Mouse (Mus musculus) kidney, adult 18-20 months (tissue): ENCODE data around the gene Gm10944.

Experiments
- DNase-seq: peaks from one replicate; pipeline ENCODE4 v3.0.0; 2021

Gm10944 gene

DNA sequence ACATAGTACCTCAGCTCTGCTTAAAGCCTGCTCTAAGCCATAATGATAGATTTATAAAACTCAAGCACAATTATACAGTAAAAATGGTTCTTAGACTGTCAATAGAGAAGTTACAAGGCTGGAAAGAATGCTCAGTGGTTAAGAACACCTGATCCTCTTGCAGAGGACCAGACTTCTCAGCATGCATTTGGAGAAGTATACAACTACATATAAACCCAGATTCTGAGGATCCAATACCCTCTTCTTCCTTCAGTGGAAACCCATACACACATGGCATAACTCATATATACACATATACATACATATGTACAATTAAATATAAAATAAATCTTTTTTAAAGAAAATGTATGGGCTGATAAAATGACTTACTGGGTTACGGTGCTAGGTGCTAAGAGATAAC, at the start of gene Gm10944:
TSS of gene Gm10944 (plus strand) at position 301 of the 400 bp plus-strand sequence.
- DNase-seq, result no peak

DNA sequence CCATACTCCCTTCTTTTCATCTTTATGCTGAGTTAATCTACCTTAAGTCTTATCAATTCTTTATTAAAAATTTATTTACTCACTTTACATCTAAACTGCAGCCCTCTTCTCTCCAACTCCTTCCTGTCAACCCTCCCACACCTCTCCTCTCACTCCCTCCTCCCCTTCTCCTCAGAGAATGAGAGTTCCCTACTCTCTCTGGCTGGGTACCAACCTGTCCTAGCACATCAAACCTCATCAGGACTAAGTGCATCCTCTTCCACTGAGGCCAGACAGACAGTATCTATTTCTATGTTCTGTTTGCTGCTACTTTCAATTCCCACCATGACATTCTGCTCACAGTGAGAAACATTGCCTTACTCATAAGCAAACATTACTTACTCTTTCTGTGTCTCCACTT, 25.2 kb upstream of the Gm10944 start:
- DNase-seq, result no peak

DNA sequence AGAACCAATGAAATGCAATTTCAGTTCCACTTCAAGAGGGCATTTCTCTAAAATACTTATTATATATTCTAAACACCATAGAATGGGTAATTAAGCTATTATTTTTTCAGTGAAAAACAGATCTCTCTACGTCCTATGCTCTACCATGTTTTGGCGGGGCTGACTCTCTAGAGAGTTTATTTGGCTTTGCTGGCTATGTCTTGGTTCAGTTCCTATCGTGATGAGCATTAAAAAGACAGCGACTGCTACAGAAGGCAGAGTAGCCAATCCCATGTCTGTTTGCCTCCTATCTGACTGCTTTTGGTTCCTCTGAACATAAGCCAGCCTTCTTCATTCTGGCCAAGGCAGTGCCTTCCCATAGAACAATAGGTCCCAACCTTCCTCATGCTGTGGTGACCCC, 24.5 kb upstream of the Gm10944 start:
- DNase-seq, result no peak

DNA sequence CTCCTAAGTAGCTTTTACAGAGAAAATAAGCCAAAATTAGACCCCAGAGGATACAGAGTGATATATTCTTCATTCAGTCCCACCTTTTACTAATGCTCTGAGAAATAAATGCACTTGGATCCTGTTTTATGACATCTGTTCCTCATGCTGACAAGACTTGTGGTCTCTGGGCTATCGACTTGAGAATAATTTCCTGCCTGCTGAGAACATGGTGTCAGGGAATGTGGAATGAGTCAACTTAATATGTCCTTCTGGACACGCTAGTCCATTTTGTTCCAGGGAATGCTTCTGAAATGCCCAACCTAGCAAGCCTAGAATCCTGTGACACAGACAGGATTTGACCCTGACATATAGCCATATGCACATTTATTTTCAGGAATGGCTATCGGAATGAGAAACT, 22.0 kb upstream of the Gm10944 start:
- DNase-seq, result no peak

DNA sequence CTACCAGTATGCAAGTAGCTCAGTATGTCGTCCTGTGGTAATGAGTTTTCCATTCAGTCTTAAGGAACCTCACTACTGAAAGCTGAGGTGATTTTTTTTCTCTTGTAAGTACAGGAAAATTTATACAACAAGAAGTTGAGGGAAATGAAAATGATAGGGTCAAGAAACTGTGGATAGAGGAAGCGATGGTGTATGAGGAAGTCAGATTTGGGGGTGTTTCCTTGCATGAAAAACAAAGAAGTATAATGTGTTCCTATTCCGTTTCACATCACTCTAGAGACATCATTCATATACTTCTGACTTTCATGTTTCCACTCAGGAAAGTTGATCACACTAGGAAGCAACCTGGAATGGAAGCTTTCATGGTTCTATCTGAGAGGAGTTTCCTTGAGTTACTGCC, 21.2 kb upstream of the Gm10944 start:
- no peak for DNase-seq

DNA sequence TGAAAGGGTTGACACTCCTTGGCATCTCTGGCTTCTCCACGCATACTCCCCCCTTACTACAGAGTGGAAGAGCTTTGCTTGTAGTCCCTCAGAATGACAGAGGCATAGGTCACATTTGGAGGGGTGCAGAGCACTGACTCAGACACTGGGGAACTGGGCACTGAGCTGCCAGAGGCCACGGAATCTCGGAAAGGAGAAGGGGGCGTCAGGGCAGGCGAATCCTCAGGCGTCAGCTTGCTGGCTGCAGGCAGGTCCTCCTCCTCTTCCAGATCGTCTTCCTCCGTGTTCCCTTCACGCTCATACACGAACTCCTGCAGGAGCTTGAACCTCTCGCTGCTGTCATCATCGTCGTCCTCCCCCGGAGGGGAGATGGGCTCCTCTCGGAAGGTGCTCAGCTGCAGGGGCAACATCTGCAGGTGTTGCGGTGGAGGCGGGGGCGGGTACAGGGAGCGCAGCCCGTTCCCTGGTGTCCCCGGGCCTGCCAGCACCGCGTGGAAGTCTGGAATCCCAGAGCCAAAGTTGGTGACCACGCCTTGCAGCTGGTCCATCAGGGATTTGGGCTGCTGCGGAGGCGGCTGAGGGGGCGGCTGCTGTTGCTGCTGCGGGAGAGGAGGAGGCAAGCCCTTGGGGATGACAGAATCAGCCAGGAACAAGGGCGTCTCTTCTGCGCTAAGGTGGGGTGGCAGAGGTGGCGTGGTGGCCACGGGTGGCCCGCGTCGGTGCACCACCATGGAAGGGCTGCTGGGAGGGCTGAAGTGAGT, 7.9 kb downstream of the Gm10944 start:
- DNase-seq, result no peak

DNA sequence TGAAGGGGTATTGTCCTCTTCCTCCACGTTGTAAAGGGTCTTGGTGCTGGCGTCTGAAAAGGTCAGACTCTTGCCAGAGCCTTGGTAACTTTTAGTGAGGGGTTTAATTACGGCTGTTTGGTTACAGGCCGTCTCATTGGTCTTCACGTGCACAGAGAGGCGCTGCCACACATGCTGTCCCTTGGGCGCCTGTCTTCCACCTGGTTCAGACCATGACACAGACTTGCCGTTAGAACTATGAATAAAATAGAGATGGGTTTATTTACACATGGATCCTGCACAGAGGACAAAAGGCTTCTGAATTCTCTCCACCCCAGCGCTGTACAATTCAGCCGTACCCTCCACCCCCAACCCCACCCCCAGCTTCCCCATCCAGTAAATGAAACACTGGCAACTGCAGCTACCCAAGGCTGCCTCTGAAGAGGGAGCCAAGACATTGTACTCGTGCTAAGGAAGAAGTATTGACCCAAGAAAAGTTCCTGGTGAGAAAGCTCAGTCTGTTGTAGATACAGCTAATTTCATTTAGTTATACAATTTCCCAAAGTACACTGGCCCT, 8.6 kb downstream of the Gm10944 start:
- DNase-seq, result no peak

DNA sequence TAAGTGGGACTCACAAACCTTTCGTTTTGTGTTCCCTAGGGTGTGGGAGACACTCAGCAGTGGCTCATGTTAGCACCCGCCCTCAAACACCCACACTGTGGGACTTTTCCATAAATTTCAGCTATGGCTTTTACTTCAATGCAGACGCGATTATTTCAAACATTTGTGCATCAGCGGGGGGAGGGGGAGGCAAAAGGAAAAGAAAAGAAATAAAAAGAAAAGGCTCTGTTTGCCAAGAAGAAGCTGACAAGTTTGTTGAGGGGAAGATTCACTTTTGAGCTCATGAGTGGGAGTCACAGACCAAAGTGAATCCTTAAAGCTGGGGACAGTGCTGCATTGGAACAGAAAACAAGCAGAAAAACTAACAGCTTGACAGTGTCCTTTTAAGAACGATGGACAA, 16.3 kb downstream of the Gm10944 start:
- no peak for DNase-seq

DNA sequence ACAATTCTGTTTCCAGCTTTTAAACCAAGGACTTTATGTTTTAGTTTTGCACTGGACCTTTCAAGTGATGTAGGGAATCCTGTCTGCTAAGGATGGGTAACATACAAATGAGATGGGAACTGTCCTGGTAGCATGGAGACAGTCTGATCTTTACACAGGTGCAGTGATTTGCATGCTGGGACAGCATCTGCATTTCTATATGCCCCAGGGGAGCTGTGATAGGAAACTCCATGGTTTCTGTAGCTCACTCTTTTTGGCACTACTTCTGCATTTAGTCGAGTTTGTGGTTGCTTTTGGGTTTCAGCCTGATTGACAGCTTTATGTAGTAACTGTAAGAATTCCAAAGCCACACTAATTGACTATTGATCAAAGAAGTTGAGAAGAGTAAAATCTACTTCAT, 19.8 kb downstream of the Gm10944 start:
- no peak for DNase-seq

DNA sequence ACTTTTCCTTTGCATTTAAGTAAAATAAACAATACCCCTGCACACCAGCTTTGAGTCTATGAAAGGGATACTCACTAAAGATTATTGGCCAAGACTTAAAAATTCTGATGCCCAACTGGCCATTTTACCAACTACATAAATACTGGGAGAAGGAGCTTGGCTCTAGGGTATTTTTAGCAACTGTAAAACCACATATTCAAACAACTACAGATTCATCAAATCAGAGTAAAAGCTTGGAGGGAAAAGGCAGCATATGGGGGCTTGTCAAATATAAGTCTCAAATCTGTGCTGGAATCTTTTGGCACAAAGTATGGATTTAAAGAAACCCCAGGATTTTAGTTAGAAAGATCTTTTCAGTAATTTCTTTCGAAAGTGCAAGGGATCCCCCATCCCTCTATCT, 20.2 kb downstream of the Gm10944 start:
- DNase-seq, result no peak

DNA sequence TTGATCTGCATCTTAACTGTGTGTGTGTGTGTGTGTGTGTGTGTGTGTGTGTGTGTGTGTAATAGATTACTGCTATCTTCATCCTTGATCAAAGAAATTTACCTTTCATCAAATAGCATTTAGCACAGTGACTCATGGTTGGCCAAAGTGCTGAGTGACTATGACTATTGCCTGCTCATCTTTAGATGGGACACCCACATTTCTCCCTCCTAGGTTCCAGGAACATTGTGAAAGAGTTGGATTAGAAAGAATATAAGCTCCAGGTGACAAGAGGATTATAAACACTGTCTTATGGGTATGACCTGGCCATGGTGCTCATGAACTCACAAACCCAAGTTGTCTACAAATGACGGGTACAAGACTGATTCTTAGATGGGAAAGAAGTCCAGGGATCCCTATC, 26.9 kb downstream of the Gm10944 start:
- no peak for DNase-seq

DNA sequence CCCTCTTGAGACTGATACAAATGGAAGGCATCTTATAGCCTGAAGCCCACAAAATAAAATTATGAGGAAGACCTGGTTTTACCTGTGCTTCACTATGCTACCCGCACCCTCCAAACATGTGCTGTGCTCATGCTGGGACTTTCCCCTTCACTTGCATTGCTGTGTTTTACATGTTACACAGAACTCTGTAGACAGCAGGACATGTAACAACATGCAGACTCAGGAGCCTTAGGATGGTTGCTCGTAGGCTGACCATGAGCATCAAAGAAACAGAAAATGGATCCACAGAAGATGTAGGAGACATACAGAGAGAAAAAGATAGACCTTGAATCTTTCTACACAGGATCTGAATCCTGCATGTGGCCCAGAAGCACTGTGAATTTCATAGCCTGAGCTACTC, 29.2 kb downstream of the Gm10944 start:
- DNase-seq, result no peak

DNA sequence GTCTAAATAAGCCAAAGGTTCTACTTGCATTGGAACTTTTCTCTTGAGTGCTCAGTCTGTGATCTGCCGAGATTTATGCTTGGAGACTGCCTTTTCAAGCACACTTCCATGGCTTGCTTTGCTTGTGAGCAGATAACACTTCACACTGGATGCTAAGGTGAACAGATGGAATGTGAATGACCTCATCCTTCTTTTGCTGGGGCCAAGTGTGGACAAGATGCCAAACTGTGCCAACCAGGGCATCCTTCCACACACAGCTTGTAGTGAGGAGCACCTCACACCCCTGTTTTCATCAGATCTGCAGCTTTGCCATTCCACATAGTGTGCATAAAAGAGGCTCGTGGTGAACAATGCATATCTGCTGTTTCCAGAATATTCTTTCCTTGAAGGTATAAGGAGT, 29.7 kb downstream of the Gm10944 start:
- no peak for DNase-seq

DNA sequence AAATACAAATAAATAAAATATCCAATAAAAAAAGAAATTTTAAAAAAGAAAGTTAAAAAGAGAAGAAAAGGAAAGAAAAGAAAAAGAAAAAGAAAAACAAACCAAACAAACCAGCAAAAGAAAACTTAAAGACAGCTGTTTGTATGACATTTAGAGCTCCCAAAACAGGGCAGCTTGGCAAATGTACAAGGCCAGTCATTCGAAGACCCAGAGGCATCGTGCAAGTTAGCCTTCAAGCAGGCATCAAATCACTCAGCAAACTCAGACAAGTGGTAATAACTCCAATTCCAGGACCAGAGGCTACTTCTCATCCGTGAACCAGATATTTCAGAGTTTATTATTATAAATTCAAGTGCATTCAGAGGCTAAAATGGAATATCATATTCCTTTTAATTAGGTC, 45.4 kb downstream of the Gm10944 start:
- DNase-seq, result no peak
